Mouse (Mus musculus) B cell, adult 62 days (primary cell): ENCODE measurements around the gene Galnt5. TPM values are rescaled to one million over a fixed set of nuclear protein-coding genes. Genes with fewer than 3 reads are reported as not detected.

Source experiments
- total RNA-seq: library from RNA; stranded (reverse); gene quantifications from 4 replicates; pipeline ENCODE4 v1.2.4, GENCODE M21; 2023

Galnt5 gene
- total RNA-seq, result not detected in 4 replicates

GRCm38 (mm10) chr2:57997752-57998430 is at the start of gene Galnt5:
Galnt5 (plus strand) TSS chr2:57997884.

GRCm38 (mm10) chr2:58052821-58053581 is 55.3 kb downstream of the Galnt5 start, which contains the start of gene Ermn:
Ermn (minus strand) TSS chr2:58052864.

Other genes with a start within 250 kb of the Galnt5 start
- gene Ermn, start 55.0 kb downstream of the Galnt5 start, total RNA-seq, result not detected in 4 replicates
- 458 to 538 TPM (median 472 TPM) in 4 replicates for gene Cytip, start 197.6 kb downstream of the Galnt5 start, total RNA-seq